Mouse (Mus musculus) heart, embryonic 11.5 days (tissue): ENCODE results near the gene Gm20481. TPM values are rescaled to one million over a fixed set of nuclear protein-coding genes. Genes with fewer than 3 reads are reported as not detected.
"Not testable (repeated sequence)": the region's sequence is repeated elsewhere in the genome, so short reads cannot be mapped to it uniquely, and the experiment has no call there.

Experiments used
- ATAC-seq: fragments of 200-750 bp; cut with Nextera tagmentation; replicated peaks from 2 replicates; pipeline ENCODE4 v1.8.0; 2017; ENCODE audit warnings: moderate library complexity; ENCODE audit not compliant: insufficient number of reproducible peaks, low FRiP score, low TSS enrichment
- H3K27ac ChIP-seq: fragments of 300-500 bp; sonication (generic); 2 replicates; pipeline ENCODE4 v1.5.1; 2014; ENCODE audit warnings: mild to moderate bottlenecking, low read depth, low read length
- H3K27me3 ChIP-seq: fragments of 300-500 bp; sonication (generic); 2 replicates; pipeline ENCODE4 v1.6.1; 2014; ENCODE audit warnings: mild to moderate bottlenecking, low read length, mixed read lengths; ENCODE audit not compliant: control insufficient read depth, insufficient read depth
- H3K36me3 ChIP-seq: fragments of 300-500 bp; sonication (generic); 2 replicates; pipeline ENCODE4 v1.6.1; 2014; ENCODE audit warnings: mild to moderate bottlenecking, low read length, moderate library complexity, mixed read lengths; ENCODE audit not compliant: control insufficient read depth, insufficient read depth
- H3K4me1 ChIP-seq: fragments of 300-500 bp; sonication (generic); 2 replicates; pipeline ENCODE4 v1.6.1; 2014; ENCODE audit warnings: low read length; ENCODE audit not compliant: control insufficient read depth, insufficient read depth
- H3K4me2 ChIP-seq: fragments of 300-500 bp; sonication (generic); 2 replicates; pipeline ENCODE4 v1.6.1; 2014; ENCODE audit warnings: mild to moderate bottlenecking, moderate library complexity
- H3K4me3 ChIP-seq: fragments of 300-500 bp; sonication (generic); 2 replicates; pipeline ENCODE4 v1.5.1; 2014; ENCODE audit warnings: low read depth, low read length
- H3K9ac ChIP-seq: fragments of 300-500 bp; sonication (generic); 2 replicates; pipeline ENCODE4 v1.6.1; 2014; ENCODE audit warnings: mild to moderate bottlenecking, low read depth, low read length, moderate library complexity
- H3K9me3 ChIP-seq: fragments of 300-500 bp; sonication (generic); replicated peaks from 2 replicates; pipeline ENCODE4 v1.6.1; 2016; ENCODE audit warnings: low read length; ENCODE audit not compliant: control insufficient read depth
- WGBS: fragments of 180-500 bp; shearing (Covaris S2); extraction: QIAGEN DNeasy Blood & Tissue Kit; methylation state at CpG from one replicate; pipeline ENCODE4 v1.1.7; 2014; ENCODE audit not compliant: insufficient replicate concordance; 5-methylcytosine and 5-hydroxymethylcytosine counted together
- polyA plus RNA-seq: library from polyadenylated mRNA; unstranded; fragments of >200 nt; fragmentation: Nextera tagmentation; extraction: Ambion mirVana; gene quantifications from 2 replicates; pipeline ENCODE4 v1.2.1, GENCODE M21; 2014

Gene Gm20481
- polyA plus RNA-seq, 1 experiment from 2014 or later = not detected

- Histone ChIP-seq H3K9ac (no peak overlapping the region), H3K4me3 (no peak overlapping the region), H3K4me1 (peaks cover 5% of the 10 kb centered on the region), H3K4me2 (no peak overlapping the region), H3K36me3 (peaks cover 6% of the 10 kb centered on the region; the same call in 1 of the 2 replicates), H3K27ac (no peak overlapping the region), H3K27me3 (no peaks in the 10 kb centered on the region), H3K9me3 (no peaks in the 10 kb centered on the region)
- ATAC-seq = no peak
Observed at GRCm38 (mm10) chr17:34994751-34995150, 25.0 kb downstream of the Gm20481 start.

- WGBS = 87% methylated on average over 4 of the region's 4 CpGs
- not testable (repeated sequence) for H3K4me2 ChIP-seq, H3K9me3 ChIP-seq, H3K27ac ChIP-seq, H3K9ac ChIP-seq, ATAC-seq, H3K27me3 ChIP-seq, H3K4me3 ChIP-seq, H3K36me3 ChIP-seq, H3K4me1 ChIP-seq
Observed at GRCm38 (mm10) chr17:34995192-34995591, 25.5 kb downstream of the Gm20481 start.

GRCm38 (mm10) chr17:34995927-34996326 lies 26.2 kb downstream of the Gm20481 start:
- H3K4me1 ChIP-seq, H3K9me3 ChIP-seq, ATAC-seq, H3K4me2 ChIP-seq, H3K27me3 ChIP-seq, H3K27ac ChIP-seq, H3K4me3 ChIP-seq, H3K9ac ChIP-seq, H3K36me3 ChIP-seq: not testable (repeated sequence)
- WGBS = 90% methylated on average over 4 of the region's 4 CpGs

- no peak for ATAC-seq
- Histone ChIP-seq H3K4me1 (peaks cover 9% of the 10 kb centered on the region), H3K4me3 (no peak overlapping the region), H3K4me2 (peak overlapping the region; percentile 99), H3K27ac (no peak overlapping the region), H3K27me3 (no peaks in the 10 kb centered on the region), H3K36me3 (peaks cover 6% of the 10 kb centered on the region; the same call in 1 of the 2 replicates), H3K9ac (no peak overlapping the region), H3K9me3 (no peaks in the 10 kb centered on the region)
- WGBS = 88% methylated on average over 12 of the region's 14 CpGs
Observed at GRCm38 (mm10) chr17:34996411-34997141, 26.9 kb downstream of the Gm20481 start.

GRCm38 (mm10) chr17:34997142-34997483 lies 27.4 kb downstream of the Gm20481 start:
- Histone ChIP-seq H3K9me3 (no peaks in the 10 kb centered on the region), H3K4me3 (no peak overlapping the region), H3K36me3 (peaks cover 6% of the 10 kb centered on the region; the same call in 1 of the 2 replicates), H3K4me1 (peaks cover 10% of the 10 kb centered on the region), H3K9ac (no peak overlapping the region), H3K4me2 (peak overlapping the region; percentile 99), H3K27me3 (no peaks in the 10 kb centered on the region), H3K27ac (no peak overlapping the region)
- WGBS = 83% methylated on average over 5 of the region's 5 CpGs
- ATAC-seq = no peak

GRCm38 (mm10) chr17:34998526-34999430 lies 29.1 kb downstream of the Gm20481 start:
- H3K4me1 ChIP-seq = peaks cover 24% of the 10 kb centered on the region
- no peak for ATAC-seq
- 90% methylated on average over 15 of the region's 15 CpGs for WGBS

GRCm38 (mm10) chr17:34999871-35000716 lies 30.4 kb downstream of the Gm20481 start:
- peak overlapping the region; percentile 98 for H3K27ac ChIP-seq
- peak overlapping the region; percentile 96 for H3K9ac ChIP-seq
- not testable (repeated sequence) for H3K27me3 ChIP-seq, ATAC-seq, H3K9me3 ChIP-seq, H3K36me3 ChIP-seq
- H3K4me2 ChIP-seq = peak overlapping the region; percentile 99
- peaks cover 24% of the 10 kb centered on the region for H3K4me1 ChIP-seq
- 22% methylated on average over 29 of the region's 32 CpGs for WGBS
- peak overlapping the region; percentile 94 for H3K4me3 ChIP-seq

More at GRCm38 (mm10) chr17:34998526-34999430, 29.1 kb downstream of the Gm20481 start:
- no peaks in the 10 kb centered on the region for H3K27me3 ChIP-seq
- H3K4me3 ChIP-seq = peak overlapping the region; percentile 94
- H3K4me2 ChIP-seq = peak overlapping the region; percentile 99
- peaks cover 6% of the 10 kb centered on the region; the same call in 1 of the 2 replicates for H3K36me3 ChIP-seq
- H3K9me3 ChIP-seq = no peaks in the 10 kb centered on the region
- peak overlapping the region; percentile 46; the same call in 1 of the 2 replicates for H3K9ac ChIP-seq
- no peak overlapping the region for H3K27ac ChIP-seq
